Mouse (Mus musculus): ENCODE measurements around the gene Tmbim4. TPM values are rescaled to one million over a fixed set of nuclear protein-coding genes. Genes with fewer than 3 reads are reported as not detected.
A peak's percentile ranks its signal among the peaks of the same experiment; 100 is the strongest.

Gene Tmbim4
- 99.3 and 102 TPM in 2 replicates for polyA plus RNA-seq (2015; fragmentation: Nextera tagmentation; extraction: Ambion mirVana)

DNA sequence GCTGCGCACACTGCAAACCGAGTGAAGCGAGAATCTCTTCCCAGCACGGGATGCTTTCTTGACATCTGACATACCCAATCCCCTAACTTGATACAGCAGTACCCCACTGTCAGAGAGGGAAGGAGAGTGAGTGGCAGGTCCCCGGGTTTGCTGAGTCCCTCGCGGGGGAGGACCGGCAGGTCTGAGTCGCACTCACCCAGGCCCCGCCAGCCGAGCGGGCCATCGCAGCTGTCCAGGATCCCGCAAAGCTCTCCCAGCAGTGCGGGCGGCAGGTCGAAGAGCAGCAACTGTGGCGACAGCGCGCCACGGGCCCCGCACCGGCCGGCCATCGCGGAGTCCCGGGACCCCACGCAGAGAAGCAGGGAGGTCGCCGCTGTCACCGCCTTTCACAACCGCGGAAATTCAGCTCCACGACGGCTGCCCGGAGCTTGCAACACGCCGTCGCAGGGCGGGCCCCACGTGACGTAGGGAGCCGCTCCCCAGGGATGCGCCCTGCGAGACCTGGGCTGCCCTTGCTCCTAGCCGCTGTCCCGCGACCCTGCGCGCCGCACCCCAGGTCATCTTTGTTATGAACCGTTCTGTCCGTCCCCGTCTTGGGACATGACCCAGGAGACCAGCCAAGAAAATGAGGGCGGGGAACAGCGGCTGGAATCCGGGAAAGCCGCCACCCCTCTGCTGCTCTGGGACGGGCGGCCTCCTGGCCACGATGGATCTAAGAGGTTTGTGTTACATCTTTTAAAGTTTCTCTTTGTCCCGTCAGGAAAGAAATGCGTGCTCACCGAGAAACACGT, at the start of gene Tmbim4:
Gene Tmbim4, plus strand, starts transcription at position 460 of the 791 bp plus-strand sequence.
- Histone ChIP-seq H3K4me3 (ENCODE audit: low read length) (peak within 1 kb of the TSS; percentile 46), H3K27ac (ENCODE audit: low read length) (no peak within 1 kb of the TSS)

DNA sequence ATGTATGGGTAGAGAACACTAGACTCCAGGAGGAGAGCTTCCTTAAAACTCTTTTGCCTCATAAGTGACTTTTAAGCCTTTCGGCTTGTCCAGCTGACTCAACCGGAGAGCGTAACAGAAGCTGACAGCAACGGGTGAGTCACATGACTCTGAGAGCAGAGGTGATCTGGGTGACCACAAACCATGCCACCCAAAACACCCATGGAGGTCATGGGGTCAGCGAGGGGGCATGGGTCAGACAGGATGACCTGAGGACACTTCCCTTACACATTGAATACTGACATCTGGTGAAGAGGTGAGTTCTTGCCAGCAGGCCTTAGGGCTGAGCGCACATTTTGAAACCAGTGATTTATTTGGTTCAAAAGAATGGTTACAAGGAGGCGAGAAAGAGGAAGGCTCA, 49.7 kb upstream of the Tmbim4 start:
- WGBS, result 88% methylated on average over 7 of the region's 7 CpGs
- ATAC-seq (ENCODE audit: low read depth), result no peak

More for the DNA sequence above, at the start of gene Tmbim4:
- under 1% methylated on average over 65 of the region's 65 CpGs for WGBS
- no peaks in the 10 kb centered on the region for H3K9me3 ChIP-seq (ENCODE audit: control insufficient read depth, low read length)
- peak within 1 kb of the TSS; percentile 68 for H3K4me2 ChIP-seq (ENCODE audit: low read depth, low read length)
- peaks cover 5% of the 10 kb centered on the region; the same call in 1 of the 2 replicates for H3K27me3 ChIP-seq (ENCODE audit: control insufficient read depth, insufficient read depth, low read depth, low read length)
- peaks cover 3% of the 10 kb centered on the region; the same call in 1 of the 2 replicates for H3K4me1 ChIP-seq (replicated peaks; ENCODE audit: control insufficient read depth, insufficient read depth, low read length)
- H3K36me3 ChIP-seq (ENCODE audit: control insufficient read depth, insufficient read depth, low read length), result no peaks in the 10 kb centered on the region
- H3K9ac ChIP-seq (ENCODE audit: low read length), result peak within 1 kb of the TSS; percentile 34
- peak; percentile 80 for ATAC-seq (ENCODE audit: low read depth)

DNA sequence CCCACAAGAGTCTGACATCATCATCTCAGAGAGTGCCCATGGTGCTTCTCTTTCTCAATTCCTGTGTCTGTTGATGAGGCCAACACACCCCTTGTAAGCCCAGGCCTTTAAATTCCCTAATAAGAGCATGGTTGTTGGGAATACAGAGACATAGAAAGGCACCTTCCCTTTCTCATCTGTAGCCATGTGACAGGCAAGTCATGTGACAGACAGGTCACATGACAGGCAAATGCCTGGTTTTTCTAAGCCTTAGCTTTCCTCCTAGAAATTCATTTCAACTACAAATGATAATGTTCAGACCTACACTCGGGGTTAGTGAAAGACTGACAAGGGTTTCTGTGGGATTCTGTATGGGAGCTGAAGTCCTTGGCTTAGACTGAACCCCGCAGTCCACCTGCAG, 47.5 kb upstream of the Tmbim4 start:
- no peak overlapping the region for H3K4me3 ChIP-seq (ENCODE audit: low read length)
- 75% methylated on average over 2 of the region's 2 CpGs for WGBS
- no peaks in the 10 kb centered on the region for H3K27me3 ChIP-seq (ENCODE audit: control insufficient read depth, insufficient read depth, low read depth, low read length)
- no peaks in the 10 kb centered on the region for H3K36me3 ChIP-seq (ENCODE audit: control insufficient read depth, insufficient read depth, low read length)
- no peak for ATAC-seq (ENCODE audit: low read depth)
- no peaks in the 10 kb centered on the region for H3K4me1 ChIP-seq (replicated peaks; ENCODE audit: control insufficient read depth, insufficient read depth, low read length)
- no peak overlapping the region for H3K4me2 ChIP-seq (ENCODE audit: low read depth, low read length)
- H3K9me3 ChIP-seq (ENCODE audit: control insufficient read depth, low read length), result no peaks in the 10 kb centered on the region
- H3K9ac ChIP-seq (ENCODE audit: low read length), result no peak overlapping the region
- H3K27ac ChIP-seq (ENCODE audit: low read length), result no peak overlapping the region

More for the DNA sequence above, 49.7 kb upstream of the Tmbim4 start:
- H3K4me2 ChIP-seq (ENCODE audit: low read depth, low read length), result no peak overlapping the region
- no peak overlapping the region for H3K4me3 ChIP-seq (ENCODE audit: low read length)
- H3K4me1 ChIP-seq (replicated peaks; ENCODE audit: control insufficient read depth, insufficient read depth, low read length), result no peaks in the 10 kb centered on the region
- H3K27ac ChIP-seq (ENCODE audit: low read length), result no peak overlapping the region
- no peaks in the 10 kb centered on the region for H3K9me3 ChIP-seq (ENCODE audit: control insufficient read depth, low read length)
- H3K36me3 ChIP-seq (ENCODE audit: control insufficient read depth, insufficient read depth, low read length), result no peaks in the 10 kb centered on the region
- H3K9ac ChIP-seq (ENCODE audit: low read length), result no peak overlapping the region
- H3K27me3 ChIP-seq (ENCODE audit: control insufficient read depth, insufficient read depth, low read depth, low read length), result no peaks in the 10 kb centered on the region

DNA sequence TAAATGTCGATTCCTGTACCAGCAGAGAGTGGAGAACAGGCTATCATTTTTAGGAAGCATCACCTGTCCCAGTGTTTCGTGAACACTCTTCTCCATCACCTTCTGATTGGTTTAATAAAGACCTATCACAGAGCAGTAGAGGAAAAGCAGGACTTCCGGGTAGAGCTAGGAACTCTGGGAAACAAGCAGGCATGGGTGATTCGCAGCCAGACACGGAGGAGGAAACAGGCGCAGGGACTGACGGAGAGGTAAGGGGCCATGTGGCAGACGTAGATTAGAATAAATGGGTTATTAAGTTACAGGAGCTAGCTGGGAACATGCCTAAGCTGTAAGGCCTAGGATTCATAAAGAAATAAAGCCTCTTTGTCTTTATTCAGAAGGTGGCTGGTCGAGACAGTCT, 40.9 kb upstream of the Tmbim4 start:
- Histone ChIP-seq H3K4me3 (ENCODE audit: low read length) (no peak overlapping the region), H3K36me3 (ENCODE audit: control insufficient read depth, insufficient read depth, low read length) (no peaks in the 10 kb centered on the region), H3K4me2 (ENCODE audit: low read depth, low read length) (no peak overlapping the region), H3K27me3 (ENCODE audit: control insufficient read depth, insufficient read depth, low read depth, low read length) (no peaks in the 10 kb centered on the region), H3K9ac (ENCODE audit: low read length) (no peak overlapping the region), H3K9me3 (ENCODE audit: control insufficient read depth, low read length) (no peaks in the 10 kb centered on the region), H3K4me1 (replicated peaks; ENCODE audit: control insufficient read depth, insufficient read depth, low read length) (no peaks in the 10 kb centered on the region), H3K27ac (ENCODE audit: low read length) (no peak overlapping the region)
- WGBS, result 78% methylated on average over 9 of the region's 9 CpGs
- no peak for ATAC-seq (ENCODE audit: low read depth)

DNA sequence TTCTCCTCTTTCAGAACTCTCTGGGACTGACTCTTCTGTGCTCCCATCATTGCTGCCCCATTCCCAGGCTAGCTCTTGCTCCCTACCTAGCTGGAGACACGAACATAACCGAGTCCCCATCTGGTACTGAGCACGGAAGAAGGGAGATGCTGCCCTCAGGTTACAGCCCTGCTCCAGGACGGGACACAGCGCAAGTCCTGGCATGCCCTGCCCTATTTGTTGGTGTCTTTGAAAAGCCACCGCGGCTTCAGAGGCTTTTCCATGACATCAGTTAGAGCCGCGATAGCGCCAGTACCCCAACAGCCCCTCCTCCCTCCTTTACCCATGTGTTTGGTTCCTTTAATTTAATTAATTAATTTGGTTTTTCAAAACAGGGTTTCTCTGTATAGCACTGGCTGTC, 38.5 kb upstream of the Tmbim4 start:
- no peaks in the 10 kb centered on the region for H3K36me3 ChIP-seq (ENCODE audit: control insufficient read depth, insufficient read depth, low read length)
- no peak overlapping the region for H3K9ac ChIP-seq (ENCODE audit: low read length)
- no peaks in the 10 kb centered on the region for H3K4me1 ChIP-seq (replicated peaks; ENCODE audit: control insufficient read depth, insufficient read depth, low read length)
- no peak overlapping the region for H3K4me3 ChIP-seq (ENCODE audit: low read length)
- no peak overlapping the region for H3K4me2 ChIP-seq (ENCODE audit: low read depth, low read length)
- no peak overlapping the region for H3K27ac ChIP-seq (ENCODE audit: low read length)
- no peak for ATAC-seq (ENCODE audit: low read depth)
- WGBS, result 82% methylated on average over 10 of the region's 10 CpGs
- H3K27me3 ChIP-seq (ENCODE audit: control insufficient read depth, insufficient read depth, low read depth, low read length), result no peaks in the 10 kb centered on the region
- no peaks in the 10 kb centered on the region for H3K9me3 ChIP-seq (ENCODE audit: control insufficient read depth, low read length)

DNA sequence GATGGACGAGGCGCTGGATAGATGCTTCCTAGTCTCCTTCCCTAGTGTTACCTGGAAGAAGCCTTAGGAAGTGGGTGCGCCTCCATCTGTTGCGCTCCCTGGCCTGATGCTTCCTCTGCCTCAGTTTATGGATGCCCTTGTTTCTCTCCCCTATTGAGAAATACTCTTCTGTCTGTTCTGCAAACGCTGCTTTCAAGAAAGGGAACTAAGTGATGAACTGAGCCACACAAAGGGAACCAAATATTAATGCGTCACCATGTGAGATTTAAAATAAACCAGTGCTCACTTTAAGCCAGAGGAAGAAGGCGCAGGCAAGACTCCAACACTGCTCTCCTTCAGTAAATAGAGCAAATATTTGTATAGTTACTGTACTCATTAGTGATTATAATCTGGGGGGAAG, 37.9 kb upstream of the Tmbim4 start:
- Histone ChIP-seq H3K4me3 (ENCODE audit: low read length) (no peak overlapping the region), H3K27ac (ENCODE audit: low read length) (no peak overlapping the region), H3K27me3 (ENCODE audit: control insufficient read depth, insufficient read depth, low read depth, low read length) (no peaks in the 10 kb centered on the region), H3K4me1 (replicated peaks; ENCODE audit: control insufficient read depth, insufficient read depth, low read length) (no peaks in the 10 kb centered on the region), H3K4me2 (ENCODE audit: low read depth, low read length) (no peak overlapping the region), H3K9ac (ENCODE audit: low read length) (no peak overlapping the region), H3K9me3 (ENCODE audit: control insufficient read depth, low read length) (no peaks in the 10 kb centered on the region), H3K36me3 (ENCODE audit: control insufficient read depth, insufficient read depth, low read length) (no peaks in the 10 kb centered on the region)
- 81% methylated on average over 7 of the region's 7 CpGs for WGBS
- ATAC-seq (ENCODE audit: low read depth), result no peak

DNA sequence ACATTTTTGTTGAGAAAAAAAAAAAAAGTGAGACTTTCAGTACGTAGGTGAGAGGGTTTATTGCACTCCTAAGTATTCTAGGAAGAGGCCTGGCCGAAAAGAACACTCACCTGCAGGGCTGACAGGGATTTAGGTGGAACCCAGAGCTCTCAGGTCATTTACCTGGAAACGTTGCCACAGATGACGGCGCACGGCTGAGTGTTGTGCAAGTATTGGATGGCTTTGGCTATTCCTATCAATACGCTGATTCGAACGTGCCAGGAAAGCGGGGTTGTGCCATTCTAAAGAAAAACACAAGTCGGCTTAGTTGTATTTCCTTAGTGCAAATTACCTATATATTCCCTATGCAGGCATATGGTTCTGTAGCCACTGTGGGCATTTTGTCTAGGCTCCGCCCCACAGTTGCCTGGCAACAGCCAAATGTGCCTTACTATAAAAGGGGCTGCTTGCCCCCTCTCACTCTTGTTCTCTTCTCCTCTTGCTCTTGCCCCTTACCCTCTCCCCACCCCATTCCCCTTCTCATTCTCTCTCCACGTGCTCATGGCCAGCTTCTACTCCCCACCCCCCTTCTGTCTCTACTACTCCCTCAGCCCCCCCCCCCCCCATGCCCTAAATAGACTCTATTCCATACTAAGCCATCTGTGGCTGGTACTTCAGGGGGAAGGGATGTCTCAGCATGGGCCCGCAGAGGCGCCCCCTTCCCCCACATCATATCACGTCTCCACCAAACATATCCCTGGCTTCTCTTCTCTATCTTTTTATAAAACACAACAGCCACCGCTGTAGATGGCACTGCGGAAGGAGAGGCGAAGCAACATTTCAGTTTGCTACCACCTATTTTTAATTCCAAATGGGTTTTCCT, 36.2 kb upstream of the Tmbim4 start:
- Histone ChIP-seq H3K27me3 (ENCODE audit: control insufficient read depth, insufficient read depth, low read depth, low read length) (no peaks in the 10 kb centered on the region), H3K4me3 (ENCODE audit: low read length) (no peak overlapping the region), H3K9ac (ENCODE audit: low read length) (no peak overlapping the region), H3K4me2 (ENCODE audit: low read depth, low read length) (no peak overlapping the region), H3K27ac (ENCODE audit: low read length) (no peak overlapping the region), H3K9me3 (ENCODE audit: control insufficient read depth, low read length) (no peaks in the 10 kb centered on the region), H3K36me3 (ENCODE audit: control insufficient read depth, insufficient read depth, low read length) (no peaks in the 10 kb centered on the region), H3K4me1 (replicated peaks; ENCODE audit: control insufficient read depth, insufficient read depth, low read length) (no peaks in the 10 kb centered on the region)
- no peak for ATAC-seq (ENCODE audit: low read depth)
- 81% methylated on average over 19 of the region's 19 CpGs for WGBS

DNA sequence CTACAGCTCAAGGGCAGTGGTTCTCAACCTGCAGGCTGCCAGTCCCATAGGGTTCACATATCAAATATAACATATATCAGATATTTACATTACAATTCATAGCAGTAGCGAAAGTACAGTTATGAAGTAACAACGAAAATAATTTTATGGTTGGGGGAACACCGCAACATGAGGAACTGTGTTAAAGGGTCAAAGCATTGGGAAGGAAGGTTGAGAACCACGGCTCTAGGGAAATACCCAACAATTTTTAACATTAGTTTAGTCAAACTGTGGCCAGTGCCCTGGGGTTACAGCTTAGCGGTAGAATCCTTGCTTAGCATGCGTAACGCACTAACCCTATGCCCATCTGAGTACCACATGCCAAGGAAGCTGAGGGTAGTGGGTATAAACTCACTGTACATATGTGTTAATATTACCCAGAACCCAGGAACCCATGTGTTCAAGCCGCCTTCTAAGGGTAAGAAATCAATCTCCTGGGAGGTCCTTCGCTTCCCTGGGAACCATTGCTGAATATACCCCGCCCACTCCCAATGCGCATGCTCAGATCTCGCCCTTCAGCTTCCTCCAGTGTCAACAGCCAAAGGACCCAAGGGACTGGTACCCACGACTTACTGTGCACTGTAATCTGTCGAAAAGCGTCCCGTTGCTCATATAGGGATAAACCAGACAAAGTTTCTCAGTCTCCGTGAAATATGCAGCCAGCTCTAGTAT, 35.4 kb upstream of the Tmbim4 start:
- ATAC-seq (ENCODE audit: low read depth), result no peak
- Histone ChIP-seq H3K9ac (ENCODE audit: low read length) (no peak overlapping the region), H3K9me3 (ENCODE audit: control insufficient read depth, low read length) (no peaks in the 10 kb centered on the region), H3K27me3 (ENCODE audit: control insufficient read depth, insufficient read depth, low read depth, low read length) (no peaks in the 10 kb centered on the region), H3K4me2 (ENCODE audit: low read depth, low read length) (no peak overlapping the region), H3K4me1 (replicated peaks; ENCODE audit: control insufficient read depth, insufficient read depth, low read length) (no peaks in the 10 kb centered on the region), H3K36me3 (ENCODE audit: control insufficient read depth, insufficient read depth, low read length) (no peaks in the 10 kb centered on the region), H3K4me3 (ENCODE audit: low read length) (no peak overlapping the region), H3K27ac (ENCODE audit: low read length) (no peak overlapping the region)
- 83% methylated on average over 17 of the region's 17 CpGs for WGBS

DNA sequence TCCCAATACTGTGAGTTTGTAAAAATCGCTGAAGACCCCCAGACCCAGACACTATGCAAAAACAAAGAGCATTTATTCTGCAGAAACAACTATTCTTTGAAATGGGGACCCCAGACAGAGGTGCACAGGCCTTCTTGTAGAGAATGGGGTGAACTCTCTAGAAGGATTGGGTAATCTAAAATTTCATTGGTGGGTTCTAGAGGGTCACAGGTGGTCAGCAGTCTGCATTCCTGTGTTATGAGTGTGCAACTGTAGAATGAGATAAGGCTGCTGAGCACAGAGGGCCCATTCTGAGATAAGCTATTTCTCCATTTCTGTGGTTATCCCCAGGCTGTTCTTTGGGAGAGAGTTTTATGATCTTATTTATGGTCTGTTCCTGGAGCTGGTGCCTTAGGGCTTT, 33.3 kb upstream of the Tmbim4 start:
- no peaks in the 10 kb centered on the region for H3K4me1 ChIP-seq (replicated peaks; ENCODE audit: control insufficient read depth, insufficient read depth, low read length)
- WGBS, result 73% methylated on average over 1 of the region's 1 CpGs
- ATAC-seq (ENCODE audit: low read depth), result peak; percentile 36; the same call in 1 of the 2 replicates
- H3K36me3 ChIP-seq (ENCODE audit: control insufficient read depth, insufficient read depth, low read length), result no peaks in the 10 kb centered on the region
- H3K4me2 ChIP-seq (ENCODE audit: low read depth, low read length), result no peak overlapping the region
- H3K9ac ChIP-seq (ENCODE audit: low read length), result no peak overlapping the region
- H3K27me3 ChIP-seq (ENCODE audit: control insufficient read depth, insufficient read depth, low read depth, low read length), result no peaks in the 10 kb centered on the region
- no peak overlapping the region for H3K27ac ChIP-seq (ENCODE audit: low read length)
- H3K4me3 ChIP-seq (ENCODE audit: low read length), result no peak overlapping the region
- H3K9me3 ChIP-seq (ENCODE audit: control insufficient read depth, low read length), result no peaks in the 10 kb centered on the region
